Mouse (Mus musculus) heart, adult 11 months (tissue): ENCODE data around the gene Cemip.

Source experiments
- DNase-seq: peaks from one replicate; pipeline ENCODE4 v3.0.0; 2022

Cemip gene

GRCm38 (mm10) chr7:83952511-83952910 lies 133.8 kb downstream of the Cemip start:
- DNase-seq = peak; percentile 93

GRCm38 (mm10) chr7:83951327-83951726 lies 135.0 kb downstream of the Cemip start:
- DNase-seq = peak; percentile 93

- no peak for DNase-seq
Measured at GRCm38 (mm10) chr7:83949662-83950061, 136.6 kb downstream of the Cemip start.

GRCm38 (mm10) chr7:83948743-83949142 lies 137.6 kb downstream of the Cemip start:
- no peak for DNase-seq

- DNase-seq = peak; percentile 89
Measured at GRCm38 (mm10) chr7:83941701-83942101, 144.6 kb downstream of the Cemip start.

GRCm38 (mm10) chr7:83940136-83940535 lies 146.2 kb downstream of the Cemip start:
- no peak for DNase-seq

- no peak for DNase-seq
Measured at GRCm38 (mm10) chr7:83939017-83939721, 147.1 kb downstream of the Cemip start.

- peak; percentile 1 for DNase-seq
Measured at GRCm38 (mm10) chr7:83921637-83922036, 164.7 kb downstream of the Cemip start.

GRCm38 (mm10) chr7:83920241-83920640 lies 166.1 kb downstream of the Cemip start:
- peak; percentile 53 for DNase-seq

GRCm38 (mm10) chr7:83914566-83914965 lies 171.7 kb downstream of the Cemip start:
- no peak for DNase-seq

- DNase-seq = no peak
Measured at GRCm38 (mm10) chr7:83913995-83914394, 172.3 kb downstream of the Cemip start.

GRCm38 (mm10) chr7:83913405-83913932 lies 172.8 kb downstream of the Cemip start:
- no peak for DNase-seq

- DNase-seq = no peak
Measured at GRCm38 (mm10) chr7:83911909-83912308, 174.4 kb downstream of the Cemip start.

GRCm38 (mm10) chr7:83904831-83905230 lies 181.5 kb downstream of the Cemip start:
- peak; percentile 15 for DNase-seq

GRCm38 (mm10) chr7:83902296-83903145 lies 183.8 kb downstream of the Cemip start:
- no peak for DNase-seq

GRCm38 (mm10) chr7:83901425-83901824 lies 184.9 kb downstream of the Cemip start:
- DNase-seq = no peak

GRCm38 (mm10) chr7:83900519-83900918 lies 185.8 kb downstream of the Cemip start:
- peak; percentile 81 for DNase-seq

GRCm38 (mm10) chr7:83898267-83898666 lies 188.0 kb downstream of the Cemip start:
- peak; percentile 49 for DNase-seq

GRCm38 (mm10) chr7:83896077-83896740 lies 190.1 kb downstream of the Cemip start:
- DNase-seq = no peak

GRCm38 (mm10) chr7:83894348-83894747 lies 192.0 kb downstream of the Cemip start:
- no peak for DNase-seq

- DNase-seq = no peak
Measured at GRCm38 (mm10) chr7:83892333-83892669, 194.0 kb downstream of the Cemip start.

GRCm38 (mm10) chr7:83891433-83892332 lies 194.6 kb downstream of the Cemip start:
- peak; percentile 100 for DNase-seq
